Mouse (Mus musculus): ENCODE data around the gene Gm14444. TPM values are rescaled to one million over a fixed set of nuclear protein-coding genes. Genes with fewer than 3 reads are reported as not detected.

The Gm14444 gene
- polyA plus RNA-seq (2012; rRNA removed), result not detected in 2 replicates

GRCm38 (mm10) chr2:175010022-175010421 is at the start of gene Gm14444:
Gene Gm14444, plus strand, starts transcription at chr2:175010241.

GRCm38 (mm10) chr2:175067681-175068261 is 57.7 kb downstream of the Gm14444 start, which contains the start of gene Gm14393:
Gene Gm14393, minus strand, starts transcription at chr2:175067781.

Other genes with a start within 250 kb of the Gm14444 start
- 2.7 and 3.6 TPM in 2 replicates for gene Edn3, start 249.6 kb upstream of the Gm14444 start, polyA plus RNA-seq (2012; rRNA removed)
- gene Gm14393, start 57.5 kb downstream of the Gm14444 start, polyA plus RNA-seq (2012; rRNA removed), result not detected in 2 replicates
- 0.12 and 0.28 TPM in 2 replicates for gene Gm14399, start 131.8 kb downstream of the Gm14444 start, polyA plus RNA-seq (2012; rRNA removed)
- gene Gm14443, start 165.6 kb downstream of the Gm14444 start, polyA plus RNA-seq (2012; rRNA removed), result 0.06 and 0.08 TPM in 2 replicates
- gene Gm14391, start 196.7 kb downstream of the Gm14444 start, polyA plus RNA-seq (2012; rRNA removed), result 1.9 TPM in 2 replicates

Data from colon, adult 2 months (tissue).